Mouse (Mus musculus) myocyte (in vitro differentiated cells): ENCODE data around the gene Rasgef1c. TPM values are rescaled to one million over a fixed set of nuclear protein-coding genes. Genes with fewer than 3 reads are reported as not detected.

Experiments
- H3K27me3 ChIP-seq: one replicate; pipeline ENCODE4 v1.6.1; 2011; ENCODE audit not compliant: control insufficient read depth, insufficient read depth, insufficient read length
- H3K36me3 ChIP-seq: one replicate; pipeline ENCODE4 v1.6.1; 2011; ENCODE audit not compliant: control insufficient read depth, insufficient read depth
- H3K4me2 ChIP-seq: one replicate; pipeline ENCODE4 v1.6.1; 2011; ENCODE audit warnings: low read depth, control low read depth
- H3K4me3 ChIP-seq: one replicate; pipeline ENCODE4 v1.5.1; 2011; ENCODE audit warnings: mild to moderate bottlenecking, control low read depth, moderate library complexity
- H3K79me2 ChIP-seq: one replicate; pipeline ENCODE4 v1.6.1; 2011; ENCODE audit not compliant: control insufficient read depth, insufficient read depth
- H3ac ChIP-seq: one replicate; pipeline ENCODE4 v1.6.1; 2011; ENCODE audit not compliant: control insufficient read depth, insufficient read length
- CEBPB ChIP-seq: IDR thresholded peaks from 2 replicates; pipeline ENCODE4 v1.6.1; 2011; ENCODE audit warnings: mild to moderate bottlenecking, moderate library complexity; ENCODE audit not compliant: poor library complexity, insufficient read depth, severe bottlenecking
- E2F4 ChIP-seq: IDR thresholded peaks from one replicate; pipeline ENCODE4 v1.6.1; 2011; ENCODE audit warnings: mild to moderate bottlenecking, control low read depth, moderate library complexity; ENCODE audit not compliant: insufficient read depth
- MAX ChIP-seq: IDR thresholded peaks from one replicate; pipeline ENCODE4 v1.6.1; 2011; ENCODE audit warnings: low read depth, mild to moderate bottlenecking, control low read depth
- MYOD1 ChIP-seq, 3 experiments: IDR thresholded peaks; one replicate each; pipeline ENCODE4 v1.6.1; 2011; ENCODE audit warnings: control low read depth in 2 of 3, low read depth in 2 of 3, mild to moderate bottlenecking in 2 of 3, moderate library complexity in 1 of 3; ENCODE audit not compliant: insufficient read length in 2 of 3, control insufficient read depth in 1 of 3
- MYOG ChIP-seq, 3 experiments: IDR thresholded peaks; one replicate each; pipeline ENCODE4 v1.6.1; 2011; ENCODE audit warnings: control low read depth in 2 of 3, low read depth in 2 of 3, mild to moderate bottlenecking in 2 of 3; ENCODE audit not compliant: insufficient read length in 2 of 3, control insufficient read depth in 1 of 3, insufficient read depth in 1 of 3
- POLR2A ChIP-seq: IDR thresholded peaks from one replicate; pipeline ENCODE4 v1.6.1; 2011; ENCODE audit warnings: low read depth, mild to moderate bottlenecking, control low read depth, moderate library complexity; ENCODE audit not compliant: insufficient read length
- POLR2AphosphoS2 ChIP-seq: IDR thresholded peaks from one replicate; pipeline ENCODE4 v1.6.1; 2011; ENCODE audit warnings: low read depth, control low read depth; ENCODE audit not compliant: insufficient read length
- REST ChIP-seq: IDR thresholded peaks from one replicate; pipeline ENCODE4 v1.6.1; 2011; ENCODE audit warnings: mild to moderate bottlenecking, control low read depth, moderate library complexity; ENCODE audit not compliant: insufficient read depth, insufficient read length
- SRF ChIP-seq: IDR thresholded peaks from one replicate; pipeline ENCODE4 v1.6.1; 2011; ENCODE audit warnings: low read depth; ENCODE audit not compliant: control insufficient read depth, insufficient read length
- TCF12 ChIP-seq: IDR thresholded peaks from one replicate; pipeline ENCODE4 v1.6.1; 2011; ENCODE audit warnings: mild to moderate bottlenecking, control low read depth; ENCODE audit not compliant: poor library complexity, insufficient read depth, severe bottlenecking
- TCF3 ChIP-seq: IDR thresholded peaks from one replicate; pipeline ENCODE4 v1.6.1; 2011; ENCODE audit warnings: low read depth, control low read depth; ENCODE audit not compliant: insufficient read length
- USF1 ChIP-seq: IDR thresholded peaks from one replicate; pipeline ENCODE4 v1.6.1; 2011; ENCODE audit warnings: low read depth, mild to moderate bottlenecking, control low read depth, moderate library complexity
- polyA plus RNA-seq: library from polyadenylated mRNA; unstranded; fragments of >200 nt; fragmentation: generic; extraction: Trizol; gene quantifications from one replicate; pipeline ENCODE4 v1.2.1, GENCODE M21; 2012; ENCODE audit warnings: missing spikeins

The Rasgef1c gene
- polyA plus RNA-seq, 1 experiment = not detected

DNA sequence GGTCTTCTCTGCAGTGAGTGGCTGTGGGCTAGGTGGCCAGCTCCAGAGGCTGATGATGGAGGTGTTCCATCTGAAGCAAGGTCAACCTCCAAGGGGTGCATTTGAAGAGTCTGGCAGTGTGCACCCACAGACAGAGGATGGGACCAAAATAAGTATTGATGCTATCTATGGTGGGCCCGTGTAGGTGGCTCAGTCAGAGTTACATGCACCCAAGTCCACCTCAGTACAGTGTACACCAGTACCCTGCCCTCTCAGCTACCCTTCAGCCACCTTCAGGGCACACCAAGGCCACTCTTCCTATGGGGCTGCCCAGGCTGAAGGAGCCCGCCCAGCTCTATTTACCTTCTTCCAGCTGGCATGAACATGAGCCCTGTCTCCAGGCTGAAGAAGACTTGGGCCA is 68.1 kb downstream of the Rasgef1c start:
- H3K4me3 ChIP-seq = no peak overlapping the region
- H3K4me2 ChIP-seq = no peak overlapping the region
- H3K36me3 ChIP-seq = no peaks in the 10 kb centered on the region
- H3K79me2 ChIP-seq = no peaks in the 10 kb centered on the region
- H3K27me3 ChIP-seq = peaks cover 5% of the 10 kb centered on the region
- no peak overlapping the region for H3ac ChIP-seq
- TF ChIP-seq MYOG (IDR thresholded peaks at IDR 0.05; ENCODE audit: control insufficient read depth in 1 of 3, insufficient read depth in 1 of 3, insufficient read length in 2 of 3, low read depth in 2 of 3) (no peak), E2F4 (no peak), POLR2A (no peak), CEBPB (no peak), TCF12 (no peak), MAX (no peak), MYOD1 (IDR thresholded peaks at IDR 0.05; ENCODE audit: control insufficient read depth in 1 of 3, insufficient read length in 2 of 3, low read depth in 2 of 3) (no peak), REST (no peak), POLR2AphosphoS2 (no peak), USF1 (no peak), TCF3 (no peak), SRF (no peak)

DNA sequence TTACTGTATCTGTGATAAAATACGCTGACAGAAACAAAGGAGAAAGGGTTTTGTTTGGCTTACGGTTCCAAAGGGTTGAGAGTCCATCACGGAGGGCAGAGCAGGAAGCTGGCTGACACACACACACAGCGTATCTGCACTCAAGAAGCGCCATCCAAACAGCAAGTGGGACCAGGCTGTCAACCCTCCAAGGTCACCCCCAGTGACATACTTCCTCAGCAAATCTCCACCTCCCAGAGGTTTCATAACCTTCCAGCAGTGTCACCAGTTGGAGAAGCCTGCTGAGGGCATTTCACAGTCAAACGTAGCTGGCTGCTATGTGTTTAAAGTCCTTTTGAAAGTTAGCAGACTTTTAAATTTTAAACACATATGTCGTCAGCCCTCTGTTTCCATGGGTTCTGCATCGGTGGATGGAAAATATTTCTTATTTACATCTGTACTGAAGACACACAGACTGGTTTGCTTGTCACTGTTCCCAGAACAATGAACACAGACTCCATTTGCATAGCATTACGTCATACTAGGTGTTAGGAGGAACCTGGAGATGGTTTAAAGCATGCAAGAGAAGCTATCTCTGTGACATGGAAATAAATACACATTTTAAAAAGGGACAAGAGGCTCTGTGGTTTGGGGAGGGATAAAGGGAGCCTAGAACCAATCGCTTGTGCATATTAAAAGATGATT is 72.2 kb downstream of the Rasgef1c start:
- Histone ChIP-seq H3K27me3 (peaks cover 5% of the 10 kb centered on the region), H3ac (no peak overlapping the region), H3K4me3 (no peak overlapping the region), H3K36me3 (no peaks in the 10 kb centered on the region), H3K4me2 (no peak overlapping the region), H3K79me2 (no peaks in the 10 kb centered on the region)
- TF ChIP-seq POLR2A (no peak), SRF (no peak), TCF3 (no peak), REST (no peak), USF1 (no peak), POLR2AphosphoS2 (no peak), MAX (no peak), MYOG (IDR thresholded peaks at IDR 0.05; ENCODE audit: control insufficient read depth in 1 of 3, insufficient read depth in 1 of 3, insufficient read length in 2 of 3, low read depth in 2 of 3) (no peak), E2F4 (no peak), CEBPB (no peak)

DNA sequence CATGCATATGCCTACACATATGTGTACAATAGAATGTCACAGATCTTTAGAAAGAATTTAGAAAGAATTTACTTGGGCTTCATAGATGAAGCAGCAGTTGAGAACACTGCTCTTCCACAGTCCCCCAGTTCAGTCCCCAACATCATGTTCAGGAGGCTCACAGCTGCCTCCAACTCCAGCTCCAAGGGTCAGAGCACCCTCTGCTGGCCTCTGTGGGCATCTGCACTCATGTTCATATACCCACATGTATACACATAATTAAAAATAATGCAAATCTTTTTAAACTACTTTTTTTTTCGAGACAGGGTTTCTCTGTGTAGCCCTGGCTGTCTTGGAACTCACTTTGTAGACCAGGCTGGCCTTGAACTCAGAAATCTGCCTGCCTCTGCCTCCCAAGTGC is 73.0 kb downstream of the Rasgef1c start:
- Histone ChIP-seq H3ac (no peak overlapping the region), H3K27me3 (peaks cover 9% of the 10 kb centered on the region)

DNA sequence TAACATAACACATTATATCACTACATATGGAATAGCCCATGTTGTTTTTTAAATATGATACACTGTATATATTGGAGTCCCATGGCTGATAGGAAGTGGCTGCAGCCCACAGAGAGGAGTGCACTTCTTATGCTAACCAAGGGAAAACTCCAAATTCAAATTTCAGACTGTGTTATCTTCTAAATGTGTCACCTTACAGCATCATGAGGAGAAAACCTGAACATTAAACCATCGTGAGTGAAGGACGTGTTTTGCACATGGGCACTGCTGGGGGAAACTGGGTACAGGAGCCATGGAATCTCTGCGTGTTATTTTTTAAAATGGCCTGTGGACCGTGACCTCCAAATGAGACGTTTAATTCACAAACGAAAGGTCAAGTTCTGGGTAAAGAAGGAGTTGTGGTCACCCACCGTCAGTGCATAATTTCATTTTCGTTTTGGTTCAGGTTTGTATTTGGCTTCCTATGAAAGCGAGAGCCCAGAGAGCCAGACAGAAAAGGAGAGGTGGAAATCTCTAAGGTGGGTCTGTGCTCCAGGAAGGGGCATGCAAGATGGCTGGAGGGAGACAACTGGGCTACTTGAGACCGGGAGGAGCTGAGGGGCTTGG is 76.4 kb downstream of the Rasgef1c start:
- Histone ChIP-seq H3K36me3 (no peaks in the 10 kb centered on the region), H3ac (no peak overlapping the region), H3K4me3 (no peak overlapping the region), H3K27me3 (peaks cover 4% of the 10 kb centered on the region), H3K4me2 (peak overlapping the region; percentile 4), H3K79me2 (no peaks in the 10 kb centered on the region)
- TF ChIP-seq POLR2A = no peak
- TF ChIP-seq REST = no peak
- TF ChIP-seq USF1 = no peak
- no peak for TF ChIP-seq SRF

More for the DNA sequence above, 73.0 kb downstream of the Rasgef1c start:
- Histone ChIP-seq H3K36me3 (no peaks in the 10 kb centered on the region), H3K79me2 (no peaks in the 10 kb centered on the region), H3K4me3 (no peak overlapping the region), H3K4me2 (no peak overlapping the region)
- TF ChIP-seq TCF3 = no peak
- TF ChIP-seq E2F4 = no peak
- no peak for TF ChIP-seq MYOD1 (IDR thresholded peaks at IDR 0.05; ENCODE audit: control insufficient read depth in 1 of 3, insufficient read length in 2 of 3, low read depth in 2 of 3)
- no peak for TF ChIP-seq SRF
- no peak for TF ChIP-seq REST
- TF ChIP-seq TCF12 = no peak

DNA sequence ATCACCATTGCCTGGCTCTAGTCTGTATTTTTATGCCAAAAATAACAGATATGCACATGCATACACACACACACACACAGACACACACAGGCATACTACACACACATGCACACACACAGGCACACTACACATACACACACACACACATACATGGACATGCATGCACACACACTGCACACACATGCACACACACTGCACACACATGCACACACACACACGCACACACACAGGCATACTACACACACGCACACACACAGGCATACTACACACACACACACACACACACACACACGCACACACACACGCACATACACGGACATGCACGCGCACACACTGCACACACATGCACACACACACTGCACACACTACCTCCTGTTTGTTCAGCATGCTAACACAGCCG is 77.3 kb downstream of the Rasgef1c start:
- TF ChIP-seq POLR2AphosphoS2 (no peak), SRF (no peak), MYOG (IDR thresholded peaks at IDR 0.05; ENCODE audit: control insufficient read depth in 1 of 3, insufficient read depth in 1 of 3, insufficient read length in 2 of 3, low read depth in 2 of 3) (no peak), POLR2A (no peak), USF1 (no peak), TCF3 (no peak), CEBPB (no peak), REST (no peak), MAX (no peak), MYOD1 (IDR thresholded peaks at IDR 0.05; ENCODE audit: control insufficient read depth in 1 of 3, insufficient read length in 2 of 3, low read depth in 2 of 3) (no peak), TCF12 (no peak), E2F4 (no peak)
- no peaks in the 10 kb centered on the region for H3K79me2 ChIP-seq

More for the DNA sequence above, 77.3 kb downstream of the Rasgef1c start:
- Histone ChIP-seq H3K4me2 (no peak overlapping the region), H3ac (no peak overlapping the region), H3K27me3 (peaks cover 4% of the 10 kb centered on the region), H3K36me3 (no peaks in the 10 kb centered on the region), H3K4me3 (no peak overlapping the region)
